Mouse (Mus musculus) neural tube, embryonic 13.5 days (tissue): Measurements from ENCODE around the gene Klhl7. TPM values are rescaled to one million over a fixed set of nuclear protein-coding genes. Genes with fewer than 3 reads are reported as not detected.

ENCODE experiments used
- ATAC-seq: fragments of 200-750 bp; cut with Nextera tagmentation; 2 replicates; pipeline ENCODE4 v1.8.0; 2017; ENCODE audit warnings: low read depth, mild to moderate bottlenecking, moderate TSS enrichment, moderate library complexity
- H3K27ac ChIP-seq: fragments of 300-500 bp; sonication (generic); replicated peaks from 2 replicates; pipeline ENCODE4 v1.5.1; 2015; ENCODE audit warnings: moderate library complexity, mild to moderate bottlenecking, inconsistent platforms
- H3K27me3 ChIP-seq: fragments of 300-500 bp; sonication (generic); 2 replicates; pipeline ENCODE4 v1.6.1; 2015; ENCODE audit warnings: mild to moderate bottlenecking, inconsistent platforms
- H3K36me3 ChIP-seq: fragments of 300-500 bp; sonication (generic); 2 replicates; pipeline ENCODE4 v1.6.1; 2015; ENCODE audit warnings: mild to moderate bottlenecking, inconsistent platforms
- H3K4me1 ChIP-seq: fragments of 300-500 bp; sonication (generic); replicated peaks from 2 replicates; pipeline ENCODE4 v1.6.1; 2015; ENCODE audit warnings: inconsistent platforms
- H3K4me2 ChIP-seq: fragments of 300-500 bp; sonication (generic); 2 replicates; pipeline ENCODE4 v1.6.1; 2015; ENCODE audit warnings: inconsistent platforms, mild to moderate bottlenecking, moderate library complexity
- H3K4me3 ChIP-seq: fragments of 300-500 bp; sonication (generic); 2 replicates; pipeline ENCODE4 v1.5.1; 2015; ENCODE audit warnings: mild to moderate bottlenecking, inconsistent platforms
- H3K9ac ChIP-seq: fragments of 300-500 bp; sonication (generic); 2 replicates; pipeline ENCODE4 v1.6.1; 2015; ENCODE audit warnings: moderate library complexity, mild to moderate bottlenecking, inconsistent platforms
- H3K9me3 ChIP-seq: fragments of 300-500 bp; sonication (generic); 2 replicates; pipeline ENCODE4 v1.6.1; 2016; ENCODE audit warnings: inconsistent platforms
- WGBS: fragments of 180-500 bp; shearing (Covaris S2); methylation state at CpG from one replicate; pipeline ENCODE4 v1.1.7; 2015; 5-methylcytosine and 5-hydroxymethylcytosine counted together
- polyA plus RNA-seq: library from polyadenylated mRNA; unstranded; fragments of >200 nt; fragmentation: Nextera tagmentation; extraction: Ambion mirVana; gene quantifications from 2 replicates; pipeline ENCODE4 v1.2.1, GENCODE M21; 2015

Klhl7 gene
- polyA plus RNA-seq, 1 experiment from 2014 or later, result 130 TPM

GRCm38 (mm10) chr5:24125910-24126636, 25.7 kb downstream of the Klhl7 start:
- no peak overlapping the region for H3K9ac ChIP-seq
- no peak overlapping the region for H3K27ac ChIP-seq
- ATAC-seq, result no peak
- H3K27me3 ChIP-seq, result no peaks in the 10 kb centered on the region
- H3K9me3 ChIP-seq, result no peaks in the 10 kb centered on the region
- 59% methylated on average over 1 of the region's 1 CpGs for WGBS
- peaks cover 20% of the 10 kb centered on the region for H3K36me3 ChIP-seq
- H3K4me1 ChIP-seq, result peaks cover 32% of the 10 kb centered on the region
- H3K4me2 ChIP-seq, result no peak overlapping the region
- no peak overlapping the region for H3K4me3 ChIP-seq

GRCm38 (mm10) chr5:24126967-24127366, 26.6 kb downstream of the Klhl7 start:
- no peak overlapping the region for H3K27ac ChIP-seq
- peaks cover 27% of the 10 kb centered on the region for H3K36me3 ChIP-seq
- ATAC-seq, result no peak
- no peak overlapping the region for H3K4me2 ChIP-seq
- no peaks in the 10 kb centered on the region for H3K27me3 ChIP-seq
- H3K9me3 ChIP-seq, result no peaks in the 10 kb centered on the region
- no peak overlapping the region for H3K4me3 ChIP-seq
- 80% methylated on average over 4 of the region's 4 CpGs for WGBS
- peaks cover 32% of the 10 kb centered on the region for H3K4me1 ChIP-seq
- no peak overlapping the region for H3K9ac ChIP-seq

GRCm38 (mm10) chr5:24146964-24147363, 46.6 kb downstream of the Klhl7 start:
- peaks cover 85% of the 10 kb centered on the region for H3K36me3 ChIP-seq
- H3K9ac ChIP-seq, result no peak overlapping the region
- no peak for ATAC-seq
- H3K27me3 ChIP-seq, result no peaks in the 10 kb centered on the region
- no peaks in the 10 kb centered on the region for H3K9me3 ChIP-seq
- H3K4me2 ChIP-seq, result no peak overlapping the region
- H3K4me3 ChIP-seq, result no peak overlapping the region
- H3K4me1 ChIP-seq, result no peaks in the 10 kb centered on the region
- whole genome bisulfite sequencing, result 92% methylated on average over 5 of the region's 5 CpGs
- no peak overlapping the region for H3K27ac ChIP-seq

GRCm38 (mm10) chr5:24152199-24152598, 51.8 kb downstream of the Klhl7 start:
- Histone ChIP-seq H3K9ac (no peak overlapping the region), H3K27ac (no peak overlapping the region), H3K27me3 (no peaks in the 10 kb centered on the region), H3K4me1 (no peaks in the 10 kb centered on the region), H3K36me3 (peaks cover 73% of the 10 kb centered on the region), H3K4me2 (no peak overlapping the region), H3K4me3 (no peak overlapping the region), H3K9me3 (no peaks in the 10 kb centered on the region)
- no peak for ATAC-seq

- no peaks in the 10 kb centered on the region for H3K9me3 ChIP-seq
- H3K9ac ChIP-seq, result no peak overlapping the region
- no peak for ATAC-seq
- no peak overlapping the region for H3K27ac ChIP-seq
- no peaks in the 10 kb centered on the region for H3K4me1 ChIP-seq
- no peaks in the 10 kb centered on the region for H3K27me3 ChIP-seq
- H3K4me2 ChIP-seq, result no peak overlapping the region
- no peak overlapping the region for H3K4me3 ChIP-seq
- peaks cover 74% of the 10 kb centered on the region for H3K36me3 ChIP-seq
- WGBS, result 98% methylated on average over 6 of the region's 6 CpGs
These were observed 56.4 kb downstream of the Klhl7 start for GRCm38 (mm10) chr5:24156774-24157173.

GRCm38 (mm10) chr5:24164789-24165445, 64.5 kb downstream of the Klhl7 start, which contains the start of gene Nupl2:
Gene Nupl2, plus strand, starts transcription at chr5:24164963.
- H3K4me1 ChIP-seq, result peaks cover 9% of the 10 kb centered on the region
- H3K27ac ChIP-seq, result peak within 1 kb of the TSS; percentile 82
- no peaks in the 10 kb centered on the region for H3K9me3 ChIP-seq
- under 1% methylated on average over 52 of the region's 52 CpGs for WGBS
- H3K36me3 ChIP-seq, result peaks cover 30% of the 10 kb centered on the region
- peak; percentile 99 for ATAC-seq
- peak within 1 kb of the TSS; percentile 71 for H3K4me2 ChIP-seq
- H3K9ac ChIP-seq, result peak within 1 kb of the TSS; percentile 95
- no peaks in the 10 kb centered on the region for H3K27me3 ChIP-seq
- peak within 1 kb of the TSS; percentile 78 for H3K4me3 ChIP-seq

- Histone ChIP-seq H3K27me3 (no peaks in the 10 kb centered on the region), H3K4me2 (no peak overlapping the region), H3K9ac (no peak overlapping the region), H3K4me3 (no peak overlapping the region), H3K36me3 (peaks cover 31% of the 10 kb centered on the region), H3K27ac (no peak overlapping the region), H3K9me3 (no peaks in the 10 kb centered on the region), H3K4me1 (peaks cover 9% of the 10 kb centered on the region)
- ATAC-seq, result no peak
- WGBS, result 58% methylated on average over 5 of the region's 5 CpGs
These were observed 66.9 kb downstream of the Klhl7 start for GRCm38 (mm10) chr5:24167263-24167662.

- peaks cover 9% of the 10 kb centered on the region for H3K4me1 ChIP-seq
- no peak for ATAC-seq
- H3K36me3 ChIP-seq, result peaks cover 46% of the 10 kb centered on the region
- no peaks in the 10 kb centered on the region for H3K9me3 ChIP-seq
- no peak overlapping the region for H3K27ac ChIP-seq
- no peak overlapping the region for H3K4me2 ChIP-seq
- H3K27me3 ChIP-seq, result no peaks in the 10 kb centered on the region
- WGBS, result 93% methylated on average over 6 of the region's 6 CpGs
- H3K9ac ChIP-seq, result no peak overlapping the region; the same call in 1 of the 2 replicates
- H3K4me3 ChIP-seq, result no peak overlapping the region
These were observed 69.5 kb downstream of the Klhl7 start for GRCm38 (mm10) chr5:24169881-24170280.

- no peaks in the 10 kb centered on the region for H3K27me3 ChIP-seq
These were observed 71.7 kb downstream of the Klhl7 start for GRCm38 (mm10) chr5:24172092-24172491.

GRCm38 (mm10) chr5:24181514-24182295, 81.3 kb downstream of the Klhl7 start:
- Histone ChIP-seq H3K36me3 (peaks cover 76% of the 10 kb centered on the region), H3K4me1 (no peaks in the 10 kb centered on the region), H3K4me3 (no peak overlapping the region), H3K27ac (no peak overlapping the region), H3K27me3 (no peaks in the 10 kb centered on the region), H3K9ac (no peak overlapping the region), H3K9me3 (peaks cover 5% of the 10 kb centered on the region; the same call in 1 of the 2 replicates), H3K4me2 (no peak overlapping the region)
- no peak for ATAC-seq
- 97% methylated on average over 16 of the region's 16 CpGs for WGBS

More at GRCm38 (mm10) chr5:24172092-24172491, 71.7 kb downstream of the Klhl7 start:
- H3K36me3 ChIP-seq, result peaks cover 60% of the 10 kb centered on the region
- no peak for ATAC-seq
- no peak overlapping the region for H3K4me3 ChIP-seq
- no peak overlapping the region for H3K9ac ChIP-seq
- no peak overlapping the region for H3K27ac ChIP-seq
- H3K4me1 ChIP-seq, result no peaks in the 10 kb centered on the region
- no peaks in the 10 kb centered on the region for H3K9me3 ChIP-seq
- H3K4me2 ChIP-seq, result no peak overlapping the region

- peaks cover 82% of the 10 kb centered on the region for H3K36me3 ChIP-seq
- no peak overlapping the region for H3K4me3 ChIP-seq
- peaks cover 7% of the 10 kb centered on the region; the same call in 1 of the 2 replicates for H3K9me3 ChIP-seq
- ATAC-seq, result no peak
- H3K9ac ChIP-seq, result no peak overlapping the region
- no peaks in the 10 kb centered on the region for H3K4me1 ChIP-seq
- no peak overlapping the region for H3K4me2 ChIP-seq
- no peaks in the 10 kb centered on the region for H3K27me3 ChIP-seq
- H3K27ac ChIP-seq, result no peak overlapping the region
- WGBS, result 96% methylated on average over 9 of the region's 9 CpGs
These were observed 81.9 kb downstream of the Klhl7 start for GRCm38 (mm10) chr5:24182296-24182734.

- Histone ChIP-seq H3K4me3 (no peak overlapping the region), H3K27ac (no peak overlapping the region), H3K4me1 (no peaks in the 10 kb centered on the region), H3K36me3 (peaks cover 76% of the 10 kb centered on the region), H3K9me3 (peaks cover 7% of the 10 kb centered on the region; the same call in 1 of the 2 replicates), H3K27me3 (no peaks in the 10 kb centered on the region), H3K4me2 (no peak overlapping the region), H3K9ac (no peak overlapping the region)
- 96% methylated on average over 6 of the region's 6 CpGs for WGBS
- ATAC-seq, result no peak
These were observed 82.7 kb downstream of the Klhl7 start for GRCm38 (mm10) chr5:24183096-24183495.
